Mouse (Mus musculus): ENCODE measurements at regions not wholly inside any gene's neighbourhood (a gene's known extent, or its start where the extent isn't known, plus 50 kb on each side); places are given as distances from the start of the nearest gene placed in this dataset.

GRCm38 (mm10) chr13:47335996-47336684 is 213.7 kb downstream of the Rnf144b start:
- TF ChIP-seq CTCF (IDR thresholded peaks at IDR 0.05; ENCODE audit: low read depth) = no peak
- ATAC-seq = peak; percentile 40; the same call in 1 of the 2 replicates

GRCm38 (mm10) chr13:47336865-47337441 is 214.5 kb downstream of the Rnf144b start:
- H3K27ac ChIP-seq (ENCODE audit: low read depth, low read length) = no peak overlapping the region
- no peaks in the 10 kb centered on the region for H3K9me3 ChIP-seq (ENCODE audit: low read length)
- H3K4me3 ChIP-seq (ENCODE audit: low read depth, low read length) = no peak overlapping the region
- 40% methylated on average over 15 of the region's 15 CpGs for WGBS
- H3K36me3 ChIP-seq (ENCODE audit: insufficient read depth) = no peaks in the 10 kb centered on the region
- ATAC-seq (peak; percentile 71), DNase-seq (peak; percentile 56)
- H3K9ac ChIP-seq = no peak overlapping the region
- no peak for TF ChIP-seq CTCF (IDR thresholded peaks at IDR 0.05; ENCODE audit: low read depth)
- H3K27me3 ChIP-seq (ENCODE audit: insufficient read depth, low read length) = no peaks in the 10 kb centered on the region
- no peaks in the 10 kb centered on the region for H3K4me1 ChIP-seq (ENCODE audit: insufficient read depth)
- H3K4me2 ChIP-seq (ENCODE audit: low read depth) = no peak overlapping the region

More at GRCm38 (mm10) chr13:47335996-47336684, 213.7 kb downstream of the Rnf144b start:
- no peak overlapping the region for H3K4me3 ChIP-seq (ENCODE audit: low read depth, low read length)
- no peaks in the 10 kb centered on the region for H3K9me3 ChIP-seq (ENCODE audit: low read length)
- H3K4me2 ChIP-seq (ENCODE audit: low read depth) = no peak overlapping the region
- no peaks in the 10 kb centered on the region for H3K36me3 ChIP-seq (ENCODE audit: insufficient read depth)
- no peak overlapping the region for H3K27ac ChIP-seq (ENCODE audit: low read depth, low read length)
- 58% methylated on average over 16 of the region's 16 CpGs for WGBS
- no peaks in the 10 kb centered on the region for H3K4me1 ChIP-seq (ENCODE audit: insufficient read depth)
- no peaks in the 10 kb centered on the region for H3K27me3 ChIP-seq (ENCODE audit: insufficient read depth, low read length)
- no peak for DNase-seq
- no peak overlapping the region for H3K9ac ChIP-seq

GRCm38 (mm10) chr13:47339411-47339810 is 217.0 kb downstream of the Rnf144b start:
- Histone ChIP-seq H3K9ac (no peak overlapping the region), H3K27ac (ENCODE audit: low read depth, low read length) (no peak overlapping the region), H3K4me1 (ENCODE audit: insufficient read depth) (no peaks in the 10 kb centered on the region), H3K27me3 (ENCODE audit: insufficient read depth, low read length) (no peaks in the 10 kb centered on the region), H3K4me2 (ENCODE audit: low read depth) (no peak overlapping the region), H3K36me3 (ENCODE audit: insufficient read depth) (no peaks in the 10 kb centered on the region), H3K4me3 (ENCODE audit: low read depth, low read length) (no peak overlapping the region), H3K9me3 (ENCODE audit: low read length) (no peaks in the 10 kb centered on the region)
- no peak for ATAC-seq
- no peak for DNase-seq
- WGBS = 62% methylated on average over 5 of the region's 5 CpGs
- TF ChIP-seq CTCF (IDR thresholded peaks at IDR 0.05; ENCODE audit: low read depth) = no peak

GRCm38 (mm10) chr13:47342361-47342760 is 219.9 kb downstream of the Rnf144b start:
- H3K36me3 ChIP-seq (ENCODE audit: insufficient read depth) = no peaks in the 10 kb centered on the region
- no peaks in the 10 kb centered on the region for H3K27me3 ChIP-seq (ENCODE audit: insufficient read depth, low read length)
- 76% methylated on average over 1 of the region's 1 CpGs for WGBS
- H3K9me3 ChIP-seq (ENCODE audit: low read length) = no peaks in the 10 kb centered on the region
- H3K27ac ChIP-seq (ENCODE audit: low read depth, low read length) = no peak overlapping the region
- no peak overlapping the region for H3K4me2 ChIP-seq (ENCODE audit: low read depth)
- TF ChIP-seq CTCF (IDR thresholded peaks at IDR 0.05; ENCODE audit: low read depth) = no peak
- H3K4me3 ChIP-seq (ENCODE audit: low read depth, low read length) = no peak overlapping the region
- DNase-seq (no peak), ATAC-seq (no peak)
- no peaks in the 10 kb centered on the region for H3K4me1 ChIP-seq (ENCODE audit: insufficient read depth)
- H3K9ac ChIP-seq = no peak overlapping the region

GRCm38 (mm10) chr13:47345576-47345975 is 223.1 kb downstream of the Rnf144b start:
- Histone ChIP-seq H3K36me3 (ENCODE audit: insufficient read depth) (no peaks in the 10 kb centered on the region), H3K9ac (no peak overlapping the region), H3K4me2 (ENCODE audit: low read depth) (no peak overlapping the region), H3K4me3 (ENCODE audit: low read depth, low read length) (no peak overlapping the region), H3K27ac (ENCODE audit: low read depth, low read length) (no peak overlapping the region), H3K27me3 (ENCODE audit: insufficient read depth, low read length) (no peaks in the 10 kb centered on the region), H3K4me1 (ENCODE audit: insufficient read depth) (no peaks in the 10 kb centered on the region), H3K9me3 (ENCODE audit: low read length) (no peaks in the 10 kb centered on the region)
- no peak for TF ChIP-seq CTCF (IDR thresholded peaks at IDR 0.05; ENCODE audit: low read depth)
- WGBS = 29% methylated on average over 9 of the region's 9 CpGs
- no peak for ATAC-seq
- DNase-seq = no peak

- no peak for TF ChIP-seq CTCF (IDR thresholded peaks at IDR 0.05; ENCODE audit: low read depth)
- Histone ChIP-seq H3K27ac (ENCODE audit: low read depth, low read length) (no peak overlapping the region), H3K9ac (no peak overlapping the region), H3K4me1 (ENCODE audit: insufficient read depth) (no peaks in the 10 kb centered on the region), H3K4me3 (ENCODE audit: low read depth, low read length) (no peak overlapping the region), H3K36me3 (ENCODE audit: insufficient read depth) (no peaks in the 10 kb centered on the region), H3K27me3 (ENCODE audit: insufficient read depth, low read length) (no peaks in the 10 kb centered on the region), H3K4me2 (ENCODE audit: low read depth) (no peak overlapping the region), H3K9me3 (ENCODE audit: low read length) (no peaks in the 10 kb centered on the region)
- DNase-seq (no peak), ATAC-seq (no peak)
- 72% methylated on average over 6 of the region's 6 CpGs for WGBS
Measured at GRCm38 (mm10) chr13:47347835-47348234, 225.4 kb downstream of the Rnf144b start.

GRCm38 (mm10) chr13:47348517-47349145 is 226.2 kb downstream of the Rnf144b start:
- no peak overlapping the region for H3K4me3 ChIP-seq (ENCODE audit: low read depth, low read length)
- H3K27ac ChIP-seq (ENCODE audit: low read depth, low read length) = no peak overlapping the region
- H3K9me3 ChIP-seq (ENCODE audit: low read length) = no peaks in the 10 kb centered on the region
- DNase-seq (peak; percentile 92), ATAC-seq (peak; percentile 79)
- WGBS = 17% methylated on average over 17 of the region's 17 CpGs
- H3K36me3 ChIP-seq (ENCODE audit: insufficient read depth) = no peaks in the 10 kb centered on the region
- H3K9ac ChIP-seq = no peak overlapping the region
- H3K27me3 ChIP-seq (ENCODE audit: insufficient read depth, low read length) = no peaks in the 10 kb centered on the region
- no peaks in the 10 kb centered on the region for H3K4me1 ChIP-seq (ENCODE audit: insufficient read depth)
- peak; percentile 92 for TF ChIP-seq CTCF (IDR thresholded peaks at IDR 0.05; ENCODE audit: low read depth)
- H3K4me2 ChIP-seq (ENCODE audit: low read depth) = no peak overlapping the region

All from forebrain, postnatal 0 days (tissue).